Mouse (Mus musculus) thymus, adult 2 months (tissue): ENCODE measurements at regions not wholly inside any gene's neighbourhood (a gene's known extent, or its start where the extent isn't known, plus 50 kb on each side); places are given as distances from the start of the nearest gene placed in this dataset.

ENCODE experiments used
- CTCF ChIP-seq: fragments of 200-500 bp; IDR thresholded peaks from 2 replicates; pipeline ENCODE4 v1.5.1; 2012; ENCODE audit warnings: mild to moderate bottlenecking, control low read depth, low read length, moderate library complexity, borderline replicate concordance; ENCODE audit not compliant: control insufficient read depth, poor library complexity, insufficient read depth; ENCODE audit errors: extremely low read depth
- POLR2A ChIP-seq: fragments of 200-500 bp; IDR thresholded peaks from 2 replicates; pipeline ENCODE4 v1.6.1; 2012; ENCODE audit warnings: mild to moderate bottlenecking, low read length, control low read depth, moderate library complexity; ENCODE audit not compliant: control insufficient read depth, poor library complexity, insufficient read depth; ENCODE audit errors: extremely low read depth

DNA sequence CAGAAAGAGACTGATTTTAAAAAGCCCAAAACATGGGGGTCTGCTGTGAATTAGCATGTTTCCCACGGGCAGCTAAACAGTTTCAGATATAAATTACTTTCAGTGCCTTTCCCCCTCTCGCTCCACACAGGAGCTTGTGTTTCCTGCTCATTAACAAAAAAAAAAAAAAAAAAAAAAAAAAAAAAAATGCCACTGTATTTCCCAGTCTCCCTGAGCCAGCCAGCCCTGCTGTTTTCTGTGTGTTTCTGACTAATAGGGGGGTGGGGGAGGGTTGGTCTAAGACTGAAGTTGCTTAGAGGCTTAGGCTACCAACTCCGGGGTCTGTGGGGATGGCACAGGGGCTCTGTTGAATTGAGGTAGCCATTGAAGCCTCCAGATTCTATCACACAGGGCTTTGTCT is 97.0 kb downstream of the Enc1 start:
- TF ChIP-seq CTCF (no peak), POLR2A (no peak)
